Mouse (Mus musculus) B cell, adult (primary cell): ENCODE data around the gene Cspg4. TPM values are rescaled to one million over a fixed set of nuclear protein-coding genes. Genes with fewer than 3 reads are reported as not detected.

ENCODE experiments used
- total RNA-seq: library from RNA; stranded (reverse); gene quantifications from 4 replicates; pipeline ENCODE4 v1.2.4, GENCODE M21; 2023; ENCODE audit not compliant: inconsistent age

Gene Cspg4
- not detected in 4 replicates for total RNA-seq

DNA sequence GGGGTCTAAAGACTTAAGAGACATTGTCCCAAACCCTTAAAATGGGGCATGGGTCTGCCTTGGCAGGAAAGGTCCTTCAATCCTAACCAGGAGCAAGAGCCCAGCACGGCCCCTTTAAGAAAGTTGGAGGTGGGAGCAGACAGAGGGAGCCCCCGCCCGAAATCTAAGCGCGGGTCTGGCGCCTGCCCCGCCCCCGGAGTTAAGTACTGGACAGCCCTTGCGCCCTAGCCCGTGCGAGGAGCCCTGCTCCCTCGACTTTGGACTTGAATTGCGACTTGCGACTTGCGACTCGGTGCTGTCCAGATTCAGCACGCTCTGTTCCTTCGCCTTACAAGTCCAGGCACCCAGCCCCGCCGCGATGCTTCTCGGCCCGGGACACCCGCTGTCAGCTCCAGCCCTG, at the start of gene Cspg4:
TSS of gene Cspg4 (plus strand) at position 202 of the 400 bp plus-strand sequence.

DNA sequence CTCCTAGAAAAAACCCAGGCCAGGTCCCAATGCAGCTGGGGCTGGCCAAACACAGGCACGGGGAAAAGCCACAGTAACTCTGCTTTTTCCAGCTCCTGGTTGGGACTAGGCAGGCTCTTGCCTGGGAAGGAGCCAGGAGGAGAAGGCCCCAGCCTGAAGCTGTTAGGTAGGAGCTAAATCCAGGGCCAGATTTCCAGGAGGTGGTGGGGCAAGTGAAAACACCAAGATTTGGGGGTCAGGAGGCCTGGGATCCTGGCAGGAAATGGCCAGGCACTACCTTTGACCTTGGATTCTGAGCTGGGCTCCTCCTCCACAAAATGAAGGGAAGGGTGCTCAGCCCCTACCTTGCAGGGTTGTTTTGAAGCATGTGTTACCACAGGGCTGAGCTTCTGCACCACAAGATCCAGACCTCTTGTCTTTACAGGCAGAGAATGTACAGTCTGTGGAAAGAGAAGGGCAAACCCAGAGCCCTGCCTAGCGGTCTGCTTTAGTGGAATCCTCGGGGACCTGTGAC, 560 bp upstream of the Cspg4 start, which contains the start of gene Odf3l1:
TSS of gene Odf3l1 (minus strand) at position 464 of the 514 bp plus-strand sequence.

DNA sequence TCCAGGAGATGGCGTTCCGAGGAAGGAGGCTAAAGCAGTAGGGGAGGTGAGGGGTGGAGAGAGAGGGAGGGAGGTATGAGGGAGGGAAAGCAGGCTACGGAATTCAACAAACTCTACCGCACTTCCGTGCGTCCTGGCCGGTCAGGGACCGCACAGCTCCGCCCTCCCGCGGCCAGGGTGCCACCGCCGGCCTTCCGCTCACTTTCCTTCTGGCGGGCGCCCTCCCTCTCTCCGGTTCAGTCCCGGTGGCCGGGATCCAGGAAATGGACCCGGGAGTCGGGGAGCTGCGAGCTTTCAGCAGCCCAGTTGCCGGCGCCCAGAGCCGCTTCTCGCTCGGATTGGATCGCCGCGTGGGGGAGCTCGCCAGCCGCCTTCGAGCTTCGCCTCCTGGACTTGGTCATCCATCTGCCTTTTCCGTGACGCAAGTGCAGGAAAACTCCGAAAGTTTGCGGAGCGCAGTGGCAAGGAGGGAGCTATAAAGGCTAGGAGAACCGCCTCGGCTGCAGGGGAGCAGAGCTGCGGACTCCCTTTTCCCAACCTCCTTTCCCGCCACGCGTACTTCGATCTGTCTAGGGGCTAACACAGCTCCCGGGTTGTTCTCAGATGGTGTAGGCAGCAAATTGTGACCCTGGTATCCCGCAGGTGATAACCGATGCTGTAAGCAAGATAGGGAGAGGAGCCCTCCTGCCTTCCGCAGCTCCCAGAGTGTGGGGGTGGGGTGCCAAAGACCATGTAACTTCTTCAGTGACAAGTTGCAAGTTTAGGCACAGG, 63.4 kb downstream of the Cspg4 start, which contains the start of gene Snx33:
TSS of gene Snx33 (minus strand) at position 331 of the 771 bp plus-strand sequence.

DNA sequence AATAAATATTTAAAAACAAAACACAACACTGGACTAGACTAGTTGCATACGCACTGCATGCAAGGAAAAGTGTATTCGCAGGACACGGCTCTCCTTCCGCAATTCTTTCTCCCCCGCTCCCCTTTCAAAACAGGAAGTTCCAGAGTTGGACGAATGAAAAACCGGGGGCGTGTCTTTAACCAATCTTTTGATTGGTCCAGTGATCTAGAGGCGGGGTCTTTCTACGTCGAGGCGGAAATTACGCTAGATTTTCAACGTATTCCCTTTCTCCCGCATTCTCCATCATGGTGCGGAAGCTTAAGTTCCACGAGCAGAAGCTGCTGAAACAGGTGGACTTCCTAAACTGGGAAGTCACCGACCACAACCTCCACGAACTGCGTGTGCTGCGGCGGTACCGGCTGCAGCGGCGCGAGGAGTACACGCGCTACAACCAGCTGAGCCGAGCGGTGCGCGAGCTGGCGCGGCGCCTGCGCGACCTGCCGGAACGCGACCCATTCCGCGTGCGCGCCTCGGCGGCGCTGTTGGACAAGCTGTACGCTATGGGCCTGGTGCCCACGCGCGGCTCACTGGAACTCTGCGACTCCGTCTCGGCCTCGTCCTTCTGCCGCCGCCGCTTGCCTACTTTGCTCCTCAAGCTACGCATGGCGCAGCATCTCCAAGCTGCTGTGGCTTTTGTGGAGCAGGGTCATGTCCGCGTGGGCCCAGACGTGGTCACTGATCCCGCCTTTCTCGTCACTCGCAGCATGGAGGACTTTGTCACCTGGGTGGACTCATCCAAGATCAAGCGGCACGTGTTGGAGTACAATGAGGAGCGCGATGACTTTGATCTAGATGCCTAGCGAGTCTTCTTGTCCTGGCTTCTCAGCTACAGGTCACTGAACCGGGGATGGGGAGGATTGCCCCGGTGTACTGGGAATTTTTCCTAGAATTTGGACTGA, 72.7 kb downstream of the Cspg4 start, which contains the start of gene Imp3:
TSS of gene Imp3 (plus strand) at position 253 of the 938 bp plus-strand sequence.

Other genes starting within 250 kb of the Cspg4 start
- gene Lingo1, start 68.6 kb upstream of the Cspg4 start, total RNA-seq = not detected in 4 replicates
- gene Odf3l1, start 354 bp upstream of the Cspg4 start, total RNA-seq = not detected in 4 replicates
- gene Snx33, start 63.3 kb downstream of the Cspg4 start, total RNA-seq = 11.6 to 13.3 TPM (median 12.9 TPM) in 4 replicates
- 60.3 to 67.6 TPM (median 65.5 TPM) in 4 replicates for gene Imp3, start 72.4 kb downstream of the Cspg4 start, total RNA-seq
- gene Snupn, start 85.8 kb downstream of the Cspg4 start, total RNA-seq = 7.9 to 11.4 TPM (median 11.0 TPM) in 4 replicates
- gene Ptpn9, start 129.9 kb downstream of the Cspg4 start, total RNA-seq = 12.3 to 16.9 TPM (median 13.4 TPM) in 4 replicates
- 120 to 137 TPM (median 127 TPM) in 4 replicates for gene Sin3a, start 207.0 kb downstream of the Cspg4 start, total RNA-seq